8 mouse cellular contexts compared by ENCODE assay signal in genomic region chr3:88579454-88580117, GRCm38 (mm10). TPM values are rescaled to one million over a fixed set of nuclear protein-coding genes. Genes with fewer than 3 reads are reported as not detected.
A peak's percentile ranks its signal among the peaks of the same experiment; 100 is the strongest.
DNase-seq lines count a peak whose midpoint lies in the region; ATAC-seq lines count a peak whose summit lies in the region.

No protein-coding gene starts in this region.

- under 1% methylated on average over 34 of the region's 34 CpGs for WGBS in heart, embryonic 12.5 days
- WGBS in kidney, embryonic 16.5 days = under 1% methylated on average over 34 of the region's 34 CpGs

- peaks cover 38% of the 10 kb centered on the region for H3K36me3 ChIP-seq in erythroblast, embryonic 14.5 days (ENCODE audit: control insufficient read depth)
- peaks cover 39% of the 10 kb centered on the region for H3K36me3 ChIP-seq in heart, embryonic 12.5 days
- H3K36me3 ChIP-seq in kidney, embryonic 16.5 days (ENCODE audit: insufficient read depth, low read length) = peaks cover 26% of the 10 kb centered on the region; the same call in 1 of the 2 replicates

- peaks cover 29% of the 10 kb centered on the region for H3K4me1 ChIP-seq in erythroblast, embryonic 14.5 days (ENCODE audit: control insufficient read depth)
- peaks cover 17% of the 10 kb centered on the region for H3K4me1 ChIP-seq in heart, embryonic 12.5 days (replicated peaks)
- H3K4me1 ChIP-seq in kidney, embryonic 16.5 days (ENCODE audit: insufficient read depth, low read length) = peaks cover 12% of the 10 kb centered on the region; the same call in 1 of the 2 replicates

- peak overlapping the region; percentile 92 for H3K4me3 ChIP-seq in erythroblast, embryonic 14.5 days (replicated peaks)
- peak overlapping the region; percentile 99 for H3K4me3 ChIP-seq in heart, embryonic 12.5 days
- peak overlapping the region; percentile 100 for H3K4me3 ChIP-seq in kidney, embryonic 16.5 days (ENCODE audit: low read length)

- peak overlapping the region; percentile 99 for H3K9ac ChIP-seq in heart, embryonic 12.5 days
- H3K9ac ChIP-seq in kidney, embryonic 16.5 days (replicated peaks; ENCODE audit: low read length) = peak overlapping the region; percentile 96

- ATAC-seq in heart, embryonic 12.5 days (ENCODE audit: insufficient number of reproducible peaks, low FRiP score) = peak; percentile 81
- peak; percentile 88 for ATAC-seq in kidney, embryonic 16.5 days (ENCODE audit: low FRiP score, low TSS enrichment)
- peak; percentile 98 for ATAC-seq in monocyte, adult 5-6 weeks (replicated peaks; ENCODE audit: insufficient number of reproducible peaks, low FRiP score, low TSS enrichment, poor library complexity, severe bottlenecking)

- peak overlapping the region; percentile 94 for H3K4me2 ChIP-seq in heart, embryonic 12.5 days
- peak overlapping the region; percentile 81 for H3K4me2 ChIP-seq in kidney, embryonic 16.5 days (replicated peaks; ENCODE audit: low read depth, low read length)

- H3K27me3 ChIP-seq in erythroblast, embryonic 14.5 days (ENCODE audit: control insufficient read depth) = no peaks in the 10 kb centered on the region
- H3K27me3 ChIP-seq in heart, embryonic 12.5 days (replicated peaks) = no peaks in the 10 kb centered on the region
- H3K27me3 ChIP-seq in kidney, embryonic 16.5 days (ENCODE audit: insufficient read depth, low read length) = no peaks in the 10 kb centered on the region

- no peaks in the 10 kb centered on the region for H3K9me3 ChIP-seq in erythroblast, embryonic 14.5 days (ENCODE audit: control insufficient read depth, low read length)
- no peaks in the 10 kb centered on the region for H3K9me3 ChIP-seq in heart, embryonic 12.5 days (replicated peaks)
- no peaks in the 10 kb centered on the region for H3K9me3 ChIP-seq in kidney, embryonic 16.5 days (ENCODE audit: low read length)

- peak; percentile 81 for DNase-seq in CD4-positive, CD25-positive, alpha-beta regulatory T cell, adult 2 months (ENCODE audit: low read depth, low spot score)
- peak; percentile 52 for DNase-seq in brain, embryonic 18.5 days (ENCODE audit: low read depth, low spot score)
- DNase-seq in liver = peak; percentile 82
- DNase-seq in spleen, postnatal 36 days (ENCODE audit: low spot score in 2 of 2) = peak; percentile 77 to 82

- peak overlapping the region; percentile 68 for H3K27ac ChIP-seq in heart, embryonic 12.5 days (ENCODE audit: poor library complexity, severe bottlenecking)
- peak overlapping the region; percentile 80; the same call in 1 of the 2 replicates for H3K27ac ChIP-seq in kidney, embryonic 16.5 days (ENCODE audit: low read length)

RNA-seq across cellular contexts. Expression of gene Ssr2, which starts 3.9 kb away (rescaled TPM):
- polyA plus RNA-seq in erythroblast, embryonic 14.5 days (2012) = 6.5 and 12.3 TPM in 2 replicates
- 181 and 185 TPM in 2 replicates for polyA plus RNA-seq in heart, embryonic 12.5 days (2016; fragmentation: Nextera tagmentation; extraction: Ambion mirVana)
- polyA plus RNA-seq in kidney, embryonic 16.5 days (2015; fragmentation: Nextera tagmentation; extraction: Ambion mirVana) = 269 and 323 TPM in 2 replicates
- total RNA-seq in monocyte, adult 5-6 weeks (2017) = 23.2 to 70.0 TPM (median 35.5 TPM) in 3 replicates

RNA-seq across cellular contexts. Expression of gene Ubqln4, which starts 26.0 kb away (rescaled TPM):
- 2.6 and 3.1 TPM in 2 replicates for polyA plus RNA-seq in erythroblast, embryonic 14.5 days (2012)
- 46.5 and 47.9 TPM in 2 replicates for polyA plus RNA-seq in heart, embryonic 12.5 days (2016; fragmentation: Nextera tagmentation; extraction: Ambion mirVana)
- polyA plus RNA-seq in kidney, embryonic 16.5 days (2015; fragmentation: Nextera tagmentation; extraction: Ambion mirVana) = 52.7 and 57.8 TPM in 2 replicates
- total RNA-seq in monocyte, adult 5-6 weeks (2017) = 14.7 to 25.7 TPM (median 19.6 TPM) in 3 replicates

RNA-seq across cellular contexts. Expression of gene Arhgef2, which starts 26.2 kb away (rescaled TPM):
- 0.13 and 0.87 TPM in 2 replicates for polyA plus RNA-seq in erythroblast, embryonic 14.5 days (2012)
- 84.5 and 91.8 TPM in 2 replicates for polyA plus RNA-seq in heart, embryonic 12.5 days (2016; fragmentation: Nextera tagmentation; extraction: Ambion mirVana)
- polyA plus RNA-seq in kidney, embryonic 16.5 days (2015; fragmentation: Nextera tagmentation; extraction: Ambion mirVana) = 103 and 119 TPM in 2 replicates
- total RNA-seq in monocyte, adult 5-6 weeks (2017) = 88.9 to 183 TPM (median 90.0 TPM) in 3 replicates

RNA-seq across cellular contexts. Expression of gene Lamtor2, which starts 26.7 kb away (rescaled TPM):
- 7.4 and 12.2 TPM in 2 replicates for polyA plus RNA-seq in erythroblast, embryonic 14.5 days (2012)
- 108 and 114 TPM in 2 replicates for polyA plus RNA-seq in heart, embryonic 12.5 days (2016; fragmentation: Nextera tagmentation; extraction: Ambion mirVana)
- polyA plus RNA-seq in kidney, embryonic 16.5 days (2015; fragmentation: Nextera tagmentation; extraction: Ambion mirVana) = 189 and 207 TPM in 2 replicates
- total RNA-seq in monocyte, adult 5-6 weeks (2017) = 61.5 to 63.7 TPM (median 63.2 TPM) in 3 replicates

RNA-seq across cellular contexts. Expression of gene Rab25, which starts 31.5 kb away (rescaled TPM):
- not detected in 2 replicates for polyA plus RNA-seq in erythroblast, embryonic 14.5 days (2012)
- polyA plus RNA-seq in heart, embryonic 12.5 days (2016; fragmentation: Nextera tagmentation; extraction: Ambion mirVana) = 0.55 TPM in 1 of 2 replicates, not detected in the other
- 17.3 and 23.9 TPM in 2 replicates for polyA plus RNA-seq in kidney, embryonic 16.5 days (2015; fragmentation: Nextera tagmentation; extraction: Ambion mirVana)
- total RNA-seq in monocyte, adult 5-6 weeks (2017) = 0.97 TPM in 1 of 3 replicates, not detected in the others

Comparison
In these comparisons a context has a peak if more than half of its experiments do, and no peak if none do; other contexts are left out.
1. Peak in every context shown above with its lines: DNase-seq, ATAC-seq, H3K4me3 ChIP-seq and H3K27ac ChIP-seq.
2. RNA of gene Ssr2, which starts 3.9 kb away (polyA plus RNA-seq): 269 to 323 TPM in kidney, embryonic 16.5 days and 181 to 185 TPM in heart, embryonic 12.5 days; 6.5 to 12.3 TPM in erythroblast, embryonic 14.5 days; every median in the first group is over 10 times any median in the second.
3. RNA of gene Ubqln4, which starts 26.0 kb away (polyA plus RNA-seq): 52.7 to 57.8 TPM in kidney, embryonic 16.5 days and 46.5 to 47.9 TPM in heart, embryonic 12.5 days; 2.6 to 3.1 TPM in erythroblast, embryonic 14.5 days; every median in the first group is over 10 times any median in the second.
4. RNA of gene Arhgef2, which starts 26.2 kb away (polyA plus RNA-seq): 103 to 119 TPM in kidney, embryonic 16.5 days and 84.5 to 91.8 TPM in heart, embryonic 12.5 days; 0.13 to 0.87 TPM in erythroblast, embryonic 14.5 days; every median in the first group is over 10 times any median in the second.